Mouse (Mus musculus) testis, adult 2 months (tissue): ENCODE results near the gene Doc2g. TPM values are rescaled to one million over a fixed set of nuclear protein-coding genes. Genes with fewer than 3 reads are reported as not detected.
"Not testable (repeated sequence)": the region's sequence is repeated elsewhere in the genome, so short reads cannot be mapped to it uniquely, and the experiment has no call there.

Experiments
- H3K27ac ChIP-seq: fragments of 200-500 bp; 2 replicates; pipeline ENCODE4 v1.5.1; 2012; ENCODE audit warnings: low read depth, low read length; ENCODE audit not compliant: control insufficient read depth, insufficient read depth
- H3K27me3 ChIP-seq: fragments of 200-500 bp; 2 replicates; pipeline ENCODE4 v1.6.1; 2012; ENCODE audit warnings: mild to moderate bottlenecking, low read length, moderate library complexity; ENCODE audit not compliant: control insufficient read depth, insufficient read depth
- H3K36me3 ChIP-seq: fragments of 200-500 bp; 2 replicates; pipeline ENCODE4 v1.6.1; 2012; ENCODE audit warnings: mild to moderate bottlenecking, low read length; ENCODE audit not compliant: control insufficient read depth, insufficient read depth
- H3K4me1 ChIP-seq: fragments of 200-500 bp; 2 replicates; pipeline ENCODE4 v1.6.1; 2012; ENCODE audit warnings: low read length; ENCODE audit not compliant: control insufficient read depth, insufficient read depth
- H3K4me3 ChIP-seq: fragments of 200-500 bp; 2 replicates; pipeline ENCODE4 v1.5.1; 2012; ENCODE audit warnings: low read depth, mild to moderate bottlenecking, low read length, moderate library complexity, mixed read lengths; ENCODE audit not compliant: control insufficient read depth
- CTCF ChIP-seq: fragments of 200-500 bp; IDR thresholded peaks from 2 replicates; pipeline ENCODE4 v1.5.1; 2012; ENCODE audit warnings: low read depth, mild to moderate bottlenecking, inconsistent platforms, low read length, moderate library complexity; ENCODE audit not compliant: control insufficient read depth, insufficient read depth, insufficient replicate concordance
- POLR2A ChIP-seq: fragments of 200-500 bp; IDR thresholded peaks from 2 replicates; pipeline ENCODE4 v1.6.1; 2012; ENCODE audit warnings: low read depth, mild to moderate bottlenecking, inconsistent platforms, low read length, moderate library complexity; ENCODE audit not compliant: control insufficient read depth
- polyA plus RNA-seq: library from polyadenylated mRNA; depleted of rRNA; stranded (reverse); fragments of >200 nt; gene quantifications from 2 replicates; pipeline ENCODE4 v1.2.3, GENCODE M21; 2012; rRNA removed

Doc2g gene
- polyA plus RNA-seq: 1.3 and 2.0 TPM in 2 replicates

DNA sequence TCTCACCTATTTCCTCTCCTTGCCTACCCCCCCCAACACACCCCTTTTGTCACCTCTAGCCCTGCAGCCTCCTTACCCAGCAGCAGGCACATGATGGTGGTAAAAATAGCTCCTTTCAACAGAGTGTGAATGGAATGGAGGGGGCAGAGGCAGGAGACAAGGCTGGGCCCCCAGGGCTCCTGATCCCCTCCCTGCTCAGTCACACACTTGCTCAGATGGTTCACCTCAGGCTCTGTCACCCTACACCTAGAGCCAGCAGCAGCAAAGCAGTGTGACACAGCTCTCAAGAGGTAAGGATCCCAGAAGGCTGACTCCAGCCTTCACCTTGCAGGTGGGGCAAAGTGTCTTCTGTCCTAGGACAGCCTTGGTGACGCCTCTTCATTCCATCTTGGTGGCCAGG lies at the start of gene Doc2g:
Gene Doc2g (plus strand): TSS at position 202 of the 400 bp plus-strand sequence.
- TF ChIP-seq CTCF (no peak), POLR2A (no peak)
- peaks cover 19% of the 10 kb centered on the region for H3K4me1 ChIP-seq
- H3K4me3 ChIP-seq: no peak within 1 kb of the TSS
- no peaks in the 10 kb centered on the region for H3K27me3 ChIP-seq
- no peaks in the 10 kb centered on the region; the same call in 1 of the 2 replicates for H3K36me3 ChIP-seq
- no peak within 1 kb of the TSS for H3K27ac ChIP-seq

DNA sequence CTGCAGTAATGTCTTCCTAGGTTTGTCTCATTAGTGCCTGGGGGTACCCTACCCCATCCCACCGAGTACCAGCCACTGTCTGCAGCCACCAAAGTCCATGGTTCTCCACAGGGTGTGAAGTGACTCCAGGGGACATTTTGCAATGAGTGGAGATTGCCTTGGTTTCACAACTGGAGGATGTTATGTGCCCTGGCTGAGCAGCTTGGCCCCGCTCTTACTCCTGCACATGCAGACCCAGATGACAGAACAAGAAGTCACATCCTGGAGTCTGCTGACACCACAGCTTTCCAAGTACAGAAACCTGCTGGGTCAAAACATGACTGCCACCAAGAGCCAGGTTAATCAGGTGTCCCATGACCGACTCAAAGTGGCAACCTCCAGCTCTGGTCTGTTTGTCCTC lies 48.1 kb upstream of the Doc2g start:
- H3K27ac ChIP-seq: no peak overlapping the region
- H3K27me3 ChIP-seq: no peaks in the 10 kb centered on the region
- no peak for TF ChIP-seq CTCF
- TF ChIP-seq POLR2A: no peak
- H3K4me3 ChIP-seq: no peak overlapping the region
- H3K4me1 ChIP-seq: no peaks in the 10 kb centered on the region
- no peaks in the 10 kb centered on the region for H3K36me3 ChIP-seq

GRCm38 (mm10) chr19:3955804-3956203 lies 47.3 kb upstream of the Doc2g start:
- no peak overlapping the region for H3K27ac ChIP-seq
- H3K27me3 ChIP-seq: no peaks in the 10 kb centered on the region
- no peaks in the 10 kb centered on the region for H3K36me3 ChIP-seq
- TF ChIP-seq POLR2A (no peak), CTCF (no peak)
- H3K4me3 ChIP-seq: no peak overlapping the region
- no peaks in the 10 kb centered on the region for H3K4me1 ChIP-seq

DNA sequence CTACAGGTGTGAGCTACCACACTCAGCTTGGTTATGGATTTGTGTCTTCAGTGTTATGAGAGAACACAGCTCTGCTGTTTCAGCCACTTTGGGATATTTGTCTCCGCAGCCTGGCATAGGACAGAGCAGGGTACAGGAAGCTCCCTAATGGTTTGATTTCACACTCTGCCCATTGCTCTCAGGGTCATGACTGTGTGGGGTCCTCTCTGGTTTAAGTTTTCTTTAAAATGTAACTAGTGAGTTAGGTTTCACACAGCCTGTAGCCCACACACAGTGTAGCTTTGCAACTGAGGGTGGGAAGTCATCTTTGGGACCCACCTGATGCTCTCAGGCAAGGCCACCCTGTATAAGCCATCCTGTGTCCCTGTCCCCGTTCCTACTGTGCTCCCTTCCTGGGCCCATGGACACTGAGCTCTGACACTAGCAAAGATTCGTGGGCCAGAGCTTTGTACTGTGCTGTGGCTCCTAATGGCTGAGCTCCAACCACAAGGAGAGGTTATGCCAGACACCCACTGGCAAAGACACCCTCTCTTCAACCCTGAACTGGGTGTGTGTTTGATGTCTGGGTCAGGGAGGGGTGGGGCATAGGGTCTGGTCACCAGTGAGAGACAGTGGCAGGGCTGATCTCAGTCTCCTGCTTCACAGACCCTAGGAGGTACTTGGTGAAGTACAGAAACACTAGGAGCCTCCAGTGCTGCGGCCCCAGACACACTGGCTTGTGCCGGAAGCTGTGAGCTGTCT lies 45.6 kb upstream of the Doc2g start:
- H3K4me1 ChIP-seq, H3K4me3 ChIP-seq, H3K27ac ChIP-seq, H3K27me3 ChIP-seq, H3K36me3 ChIP-seq: not testable (repeated sequence)

- H3K4me3 ChIP-seq: no peak within 1 kb of the TSS
- H3K4me1 ChIP-seq: no peaks in the 10 kb centered on the region
- H3K27ac ChIP-seq: no peak within 1 kb of the TSS
- no peaks in the 10 kb centered on the region for H3K36me3 ChIP-seq
- TF ChIP-seq POLR2A: no peak
- no peak for TF ChIP-seq CTCF
- H3K27me3 ChIP-seq: no peaks in the 10 kb centered on the region
Observed at GRCm38 (mm10) chr19:3958470-3958869, 44.6 kb upstream of the Doc2g start, which contains the start of gene Aldh3b3. Aldh3b3 (plus strand) TSS chr19:3958645.

DNA sequence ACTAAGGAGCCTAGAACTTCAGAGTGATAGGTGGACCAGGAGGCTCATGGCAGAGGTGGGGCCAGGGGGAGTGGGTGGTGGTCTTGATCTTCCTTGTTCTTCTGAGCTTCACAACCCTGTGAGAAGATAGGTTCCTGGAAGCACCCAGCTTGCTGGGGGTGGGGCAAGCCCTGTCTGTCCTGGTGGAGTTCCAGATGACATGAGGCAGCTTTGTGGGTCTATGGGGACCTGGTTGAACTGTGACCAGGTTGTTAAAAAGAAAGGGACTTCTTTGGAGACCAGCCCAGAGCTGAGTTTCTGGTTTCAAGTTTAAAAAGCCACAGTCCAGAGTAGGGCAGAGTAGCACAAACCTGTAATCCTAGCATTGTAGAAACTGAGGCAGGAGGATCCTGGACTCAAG lies 44.1 kb upstream of the Doc2g start:
- Histone ChIP-seq H3K4me3 (no peak overlapping the region), H3K4me1 (no peaks in the 10 kb centered on the region), H3K27ac (no peak overlapping the region), H3K27me3 (no peaks in the 10 kb centered on the region), H3K36me3 (no peaks in the 10 kb centered on the region)
- TF ChIP-seq CTCF: no peak
- no peak for TF ChIP-seq POLR2A

GRCm38 (mm10) chr19:3960211-3960610 lies 42.9 kb upstream of the Doc2g start:
- no peaks in the 10 kb centered on the region for H3K4me1 ChIP-seq
- no peaks in the 10 kb centered on the region for H3K36me3 ChIP-seq
- H3K27ac ChIP-seq: no peak overlapping the region
- H3K4me3 ChIP-seq: no peak overlapping the region
- TF ChIP-seq CTCF: no peak
- TF ChIP-seq POLR2A: no peak
- no peaks in the 10 kb centered on the region for H3K27me3 ChIP-seq

- not testable (repeated sequence) for H3K4me1 ChIP-seq, H3K27ac ChIP-seq, H3K4me3 ChIP-seq, H3K36me3 ChIP-seq, H3K27me3 ChIP-seq
Observed at GRCm38 (mm10) chr19:3961805-3962204, 41.3 kb upstream of the Doc2g start.
